Mouse (Mus musculus) heart, embryonic 16.5 days (tissue): ENCODE results near the gene Sar1a. TPM values are rescaled to one million over a fixed set of nuclear protein-coding genes. Genes with fewer than 3 reads are reported as not detected.

Source experiments
- ATAC-seq: fragments of 200-750 bp; cut with Nextera tagmentation; replicated peaks from 2 replicates; pipeline ENCODE4 v1.8.0; 2017; ENCODE audit warnings: moderate number of reproducible peaks; ENCODE audit not compliant: insufficient read depth, low FRiP score; ENCODE audit errors: extremely low read depth
- H3K27ac ChIP-seq: fragments of 300-500 bp; sonication (generic); 2 replicates; pipeline ENCODE4 v1.5.1; 2014; ENCODE audit warnings: mild to moderate bottlenecking, low read length, control low read depth, moderate library complexity
- H3K27me3 ChIP-seq: fragments of 300-500 bp; sonication (generic); 2 replicates; pipeline ENCODE4 v1.6.1; 2014; ENCODE audit warnings: low read length, mixed read lengths; ENCODE audit not compliant: control insufficient read depth, insufficient read depth
- H3K36me3 ChIP-seq: fragments of 300-500 bp; sonication (generic); 2 replicates; pipeline ENCODE4 v1.6.1; 2014; ENCODE audit not compliant: control insufficient read depth, insufficient read depth
- H3K4me1 ChIP-seq: fragments of 300-500 bp; sonication (generic); 2 replicates; pipeline ENCODE4 v1.6.1; 2014; ENCODE audit warnings: low read length, mixed read lengths; ENCODE audit not compliant: control insufficient read depth, insufficient read depth
- H3K4me2 ChIP-seq: fragments of 300-500 bp; sonication (generic); 2 replicates; pipeline ENCODE4 v1.6.1; 2014; ENCODE audit warnings: low read depth, mild to moderate bottlenecking, control low read depth, low read length
- H3K4me3 ChIP-seq: fragments of 300-500 bp; sonication (generic); 2 replicates; pipeline ENCODE4 v1.5.1; 2014; ENCODE audit warnings: mild to moderate bottlenecking, control low read depth, low read length
- H3K9ac ChIP-seq: fragments of 300-500 bp; sonication (generic); 2 replicates; pipeline ENCODE4 v1.6.1; 2014; ENCODE audit warnings: low read length, control low read depth
- H3K9me3 ChIP-seq: fragments of 300-500 bp; sonication (generic); replicated peaks from 2 replicates; pipeline ENCODE4 v1.6.1; 2016; ENCODE audit warnings: low read length; ENCODE audit not compliant: control insufficient read depth
- WGBS: fragments of 180-500 bp; shearing (Covaris S2); extraction: QIAGEN DNeasy Blood & Tissue Kit; methylation state at CpG from one replicate; pipeline ENCODE4 v1.1.7; 2014; 5-methylcytosine and 5-hydroxymethylcytosine counted together
- polyA plus RNA-seq: library from polyadenylated mRNA; unstranded; fragments of >200 nt; fragmentation: Nextera tagmentation; extraction: Ambion mirVana; gene quantifications from 2 replicates; pipeline ENCODE4 v1.2.1, GENCODE M21; 2015

Gene Sar1a
- polyA plus RNA-seq = 164 and 182 TPM in 2 replicates

GRCm38 (mm10) chr10:61680015-61680913 is at the start of gene Sar1a:
Gene Sar1a (plus strand): TSS chr10:61680299.
- H3K9ac ChIP-seq = peak within 1 kb of the TSS; percentile 98
- H3K27ac ChIP-seq = peak within 1 kb of the TSS; percentile 90
- peak within 1 kb of the TSS; percentile 87 for H3K4me2 ChIP-seq
- no peaks in the 10 kb centered on the region for H3K27me3 ChIP-seq
- peak; percentile 100 for ATAC-seq
- peaks cover 10% of the 10 kb centered on the region for H3K4me1 ChIP-seq
- under 1% methylated on average over 78 of the region's 84 CpGs for WGBS
- H3K4me3 ChIP-seq = peak within 1 kb of the TSS; percentile 99
- H3K9me3 ChIP-seq = no peaks in the 10 kb centered on the region
- H3K36me3 ChIP-seq = peaks cover 6% of the 10 kb centered on the region; the same call in 1 of the 2 replicates

GRCm38 (mm10) chr10:61632445-61632844 is 47.7 kb upstream of the Sar1a start:
- Histone ChIP-seq H3K9ac (no peak overlapping the region), H3K9me3 (no peaks in the 10 kb centered on the region), H3K4me1 (peaks cover 10% of the 10 kb centered on the region), H3K4me3 (no peak overlapping the region), H3K36me3 (no peaks in the 10 kb centered on the region), H3K27me3 (no peaks in the 10 kb centered on the region), H3K27ac (no peak overlapping the region), H3K4me2 (no peak overlapping the region)
- WGBS = 45% methylated on average over 10 of the region's 10 CpGs
- no peak for ATAC-seq

- H3K4me3 ChIP-seq = no peak overlapping the region
- no peak for ATAC-seq
- H3K9me3 ChIP-seq = no peaks in the 10 kb centered on the region
- peaks cover 2% of the 10 kb centered on the region for H3K4me1 ChIP-seq
- H3K36me3 ChIP-seq = no peaks in the 10 kb centered on the region
- no peak overlapping the region for H3K4me2 ChIP-seq
- H3K9ac ChIP-seq = no peak overlapping the region
- no peaks in the 10 kb centered on the region for H3K27me3 ChIP-seq
- WGBS = 68% methylated on average over 7 of the region's 7 CpGs
- H3K27ac ChIP-seq = no peak overlapping the region
These were observed 43.0 kb upstream of the Sar1a start for GRCm38 (mm10) chr10:61637055-61637454.

GRCm38 (mm10) chr10:61640363-61640762 is 39.7 kb upstream of the Sar1a start:
- H3K4me3 ChIP-seq = no peak overlapping the region
- no peak overlapping the region for H3K9ac ChIP-seq
- no peaks in the 10 kb centered on the region for H3K9me3 ChIP-seq
- H3K27ac ChIP-seq = no peak overlapping the region
- 71% methylated on average over 4 of the region's 4 CpGs for WGBS
- no peaks in the 10 kb centered on the region for H3K36me3 ChIP-seq
- H3K4me2 ChIP-seq = no peak overlapping the region
- H3K4me1 ChIP-seq = no peaks in the 10 kb centered on the region
- no peak for ATAC-seq
- no peaks in the 10 kb centered on the region for H3K27me3 ChIP-seq

DNA sequence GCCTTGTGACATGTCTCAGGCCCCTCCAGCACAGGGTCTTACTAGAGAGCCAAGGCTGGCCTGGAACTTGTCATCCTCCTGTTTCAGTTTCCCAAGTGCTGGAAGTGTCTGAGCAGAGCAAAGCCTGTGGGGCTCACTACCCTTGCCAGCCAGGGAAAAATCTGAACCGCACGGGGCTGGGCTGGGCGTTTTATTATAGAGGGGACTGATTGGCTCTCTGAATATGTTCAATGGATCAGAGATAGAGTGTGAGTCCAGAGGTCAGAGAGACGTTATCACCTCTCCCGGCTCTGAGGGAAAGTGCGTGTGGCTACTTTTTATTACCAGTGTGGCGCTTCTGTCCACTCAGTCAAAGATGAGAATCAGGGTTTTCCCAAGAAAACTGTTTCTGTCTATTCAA is 33.5 kb upstream of the Sar1a start:
- Histone ChIP-seq H3K4me2 (no peak overlapping the region), H3K4me3 (no peak overlapping the region), H3K9ac (no peak overlapping the region), H3K9me3 (no peaks in the 10 kb centered on the region), H3K4me1 (peaks cover 11% of the 10 kb centered on the region), H3K27ac (no peak overlapping the region), H3K27me3 (no peaks in the 10 kb centered on the region), H3K36me3 (no peaks in the 10 kb centered on the region)
- 64% methylated on average over 7 of the region's 7 CpGs for WGBS
- no peak for ATAC-seq

DNA sequence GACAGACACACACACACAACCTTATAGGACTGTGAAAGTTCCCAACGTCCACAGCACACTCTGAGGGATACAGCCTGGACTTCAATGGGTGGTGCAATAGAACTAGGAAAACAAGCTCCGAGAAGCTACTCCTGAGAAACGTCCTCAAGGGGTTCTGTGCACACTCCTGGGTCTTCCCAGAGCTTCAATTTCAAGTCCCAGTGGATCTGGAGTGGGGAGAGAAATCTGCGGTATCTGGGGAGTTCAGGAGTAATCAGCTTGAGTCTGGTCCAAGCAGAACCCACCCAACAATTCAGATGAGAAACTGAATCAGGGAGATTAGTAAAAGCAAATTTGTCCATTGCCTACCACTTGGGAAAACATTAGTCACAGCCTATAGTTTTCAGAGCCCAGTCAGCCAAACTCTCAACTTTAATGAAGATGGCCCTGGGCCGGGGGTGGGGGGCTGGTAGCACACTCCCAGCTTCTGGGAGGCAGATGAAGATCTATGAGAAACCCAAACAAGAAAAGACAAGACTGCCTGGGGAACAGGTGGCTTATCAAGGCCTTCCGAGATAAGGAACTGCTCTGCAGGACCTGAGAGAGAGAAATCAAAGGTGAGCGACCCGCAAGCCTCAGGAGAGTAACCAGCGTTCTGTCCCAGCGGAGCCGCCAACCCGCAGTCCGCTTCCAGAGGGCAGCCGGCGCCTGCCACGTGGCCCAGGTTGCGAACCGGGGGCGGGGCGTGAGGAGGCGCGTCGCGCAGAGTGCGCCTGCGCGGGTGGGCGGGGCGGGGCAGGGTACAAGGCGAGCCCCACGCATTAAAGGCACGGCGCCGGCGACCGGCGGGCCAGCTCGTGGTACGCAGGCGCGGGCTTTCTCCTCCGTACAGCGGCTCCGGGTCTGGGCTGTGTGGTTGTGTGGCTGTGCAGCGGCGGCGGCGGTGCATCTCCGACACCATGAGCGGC is 32.0 kb upstream of the Sar1a start, which contains the start of gene Ppa1:
Gene Ppa1, plus strand, starts transcription at position 763 of the 947 bp plus-strand sequence.
- Histone ChIP-seq H3K9ac (peak within 1 kb of the TSS; percentile 92), H3K27ac (peak within 1 kb of the TSS; percentile 66), H3K36me3 (peaks cover 2% of the 10 kb centered on the region; the same call in 1 of the 2 replicates), H3K4me3 (peak within 1 kb of the TSS; percentile 89), H3K4me2 (peak within 1 kb of the TSS; percentile 75), H3K9me3 (no peaks in the 10 kb centered on the region), H3K4me1 (peaks cover 11% of the 10 kb centered on the region), H3K27me3 (no peaks in the 10 kb centered on the region)
- peak; percentile 99 for ATAC-seq
- WGBS = 3% methylated on average over 44 of the region's 50 CpGs

DNA sequence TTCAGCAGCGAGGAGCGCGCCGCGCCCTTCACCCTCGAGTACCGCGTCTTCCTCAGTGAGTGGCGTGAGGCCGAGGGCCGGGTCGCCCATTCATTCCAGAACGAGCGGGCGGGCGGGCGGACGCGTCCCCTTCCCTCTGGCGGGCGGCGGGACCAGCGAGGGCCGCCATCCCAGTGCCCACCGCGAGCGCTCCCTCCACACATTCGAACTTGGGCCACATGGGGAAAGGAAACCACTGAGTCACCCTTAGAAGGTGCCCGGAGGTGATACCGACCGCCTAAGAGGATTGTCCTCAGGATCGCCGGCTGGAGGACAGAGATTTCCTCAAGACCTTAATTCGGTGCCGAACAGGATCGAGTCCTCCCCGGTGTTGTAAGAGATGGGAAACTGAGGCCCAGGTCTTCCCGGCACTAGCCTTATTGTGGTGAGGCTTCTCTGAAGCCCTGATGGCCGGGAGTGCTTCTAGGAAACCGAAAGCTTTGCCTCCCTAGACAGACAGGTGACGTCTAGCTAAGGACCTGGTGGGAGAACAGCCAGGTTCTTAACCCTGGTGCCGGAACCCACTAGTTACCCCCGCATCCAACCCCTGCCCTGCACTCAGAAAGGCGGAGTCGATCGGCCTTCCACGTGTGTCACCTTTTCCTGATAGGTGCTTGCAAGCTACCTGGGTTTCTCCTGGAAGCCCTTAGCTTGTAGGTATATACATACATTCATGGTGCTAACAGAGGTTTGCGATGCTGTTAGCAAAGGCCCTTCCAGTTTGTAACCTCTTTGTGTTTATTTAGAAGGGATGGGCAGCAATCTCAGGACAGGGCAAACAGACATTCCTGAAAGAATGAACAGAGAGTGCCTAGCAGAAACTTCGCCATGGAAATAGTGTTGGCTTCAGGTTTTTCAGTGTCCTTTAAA is 31.1 kb upstream of the Sar1a start:
- H3K4me3 ChIP-seq = peak overlapping the region; percentile 89
- 2% methylated on average over 49 of the region's 49 CpGs for WGBS
- peak; percentile 63 for ATAC-seq
- H3K9ac ChIP-seq = peak overlapping the region; percentile 92
- peak overlapping the region; percentile 66 for H3K27ac ChIP-seq
- peaks cover 11% of the 10 kb centered on the region for H3K4me1 ChIP-seq
- peak overlapping the region; percentile 75 for H3K4me2 ChIP-seq
- H3K36me3 ChIP-seq = peaks cover 2% of the 10 kb centered on the region; the same call in 1 of the 2 replicates
- no peaks in the 10 kb centered on the region for H3K9me3 ChIP-seq
- no peaks in the 10 kb centered on the region for H3K27me3 ChIP-seq

DNA sequence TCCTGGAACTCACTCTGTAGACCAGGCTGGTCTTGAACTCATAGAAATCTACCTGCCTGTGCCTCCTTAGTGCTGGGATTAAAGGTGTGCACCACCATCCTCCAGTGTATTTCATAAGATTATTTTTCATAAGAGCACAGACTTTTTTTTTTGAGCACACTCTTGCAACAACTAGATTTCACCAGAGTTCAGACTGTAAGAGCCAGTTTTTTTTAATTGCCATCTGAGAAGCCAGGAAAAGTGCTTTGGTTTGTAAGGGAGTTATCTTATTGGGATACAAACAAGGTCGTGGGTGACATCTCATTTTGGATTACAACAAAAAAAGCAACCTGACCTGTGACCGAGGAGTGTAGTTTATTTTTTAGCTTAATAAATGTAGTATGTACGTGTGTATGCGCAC is 26.0 kb upstream of the Sar1a start:
- Histone ChIP-seq H3K9me3 (no peaks in the 10 kb centered on the region), H3K36me3 (peaks cover 2% of the 10 kb centered on the region; the same call in 1 of the 2 replicates), H3K4me1 (peaks cover 5% of the 10 kb centered on the region), H3K27me3 (no peaks in the 10 kb centered on the region), H3K4me3 (no peak overlapping the region), H3K27ac (no peak overlapping the region), H3K4me2 (no peak overlapping the region), H3K9ac (no peak overlapping the region)
- ATAC-seq = no peak
- 89% methylated on average over 4 of the region's 4 CpGs for WGBS
